ENCODE assay signal across 8 mouse cellular contexts in the genomic region with DNA sequence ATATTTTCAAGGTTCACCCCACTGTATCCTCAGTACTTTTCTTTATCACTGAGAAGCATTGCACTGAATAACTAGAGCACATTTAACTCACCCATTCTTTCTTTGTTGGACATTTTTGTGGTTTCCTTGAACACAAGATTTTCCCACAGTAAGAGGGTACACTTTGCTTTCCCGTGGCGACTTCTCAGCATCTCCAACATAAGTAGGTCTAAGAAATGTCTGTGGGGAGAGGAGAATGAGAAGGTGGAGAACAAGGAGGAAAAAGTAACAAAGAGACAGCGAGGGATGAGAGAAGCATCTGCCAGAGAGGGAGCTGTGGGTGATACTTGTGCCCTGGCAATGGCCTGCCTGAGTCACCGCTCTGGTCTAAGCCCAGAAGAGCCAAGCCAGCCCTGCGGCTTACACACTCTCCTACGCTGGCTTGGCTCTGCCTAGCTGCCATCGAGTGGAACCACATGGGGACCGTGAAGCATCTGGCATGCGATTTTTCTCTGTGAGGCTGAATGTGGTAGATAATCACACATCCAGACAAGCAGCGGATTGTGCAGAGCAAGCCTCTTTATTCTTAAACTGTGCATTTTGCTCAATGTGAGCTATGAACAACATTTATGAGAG.
DNase-seq lines count a peak whose midpoint lies in the region; ATAC-seq lines count a peak whose summit lies in the region.

No protein-coding gene starts in this region.

- no peak overlapping the region for H3K9ac ChIP-seq in embryonic facial prominence, embryonic 15.5 days
- H3K9ac ChIP-seq in hindbrain, embryonic 14.5 days, result no peak overlapping the region

- ATAC-seq in embryonic facial prominence, embryonic 15.5 days (ENCODE audit: insufficient number of reproducible peaks, low FRiP score, low TSS enrichment, low read depth), result peak; percentile 92
- no peak for ATAC-seq in hindbrain, embryonic 14.5 days (ENCODE audit: low FRiP score)

- H3K4me3 ChIP-seq in embryonic facial prominence, embryonic 15.5 days (replicated peaks), result no peak overlapping the region
- H3K4me3 ChIP-seq in hindbrain, embryonic 14.5 days (replicated peaks; ENCODE audit: low read length), result no peak overlapping the region

- no peaks in the 10 kb centered on the region for H3K27me3 ChIP-seq in embryonic facial prominence, embryonic 15.5 days
- no peaks in the 10 kb centered on the region for H3K27me3 ChIP-seq in hindbrain, embryonic 14.5 days (ENCODE audit: control insufficient read depth, insufficient read depth, low read length)

- H3K36me3 ChIP-seq in embryonic facial prominence, embryonic 15.5 days, result no peaks in the 10 kb centered on the region
- no peaks in the 10 kb centered on the region for H3K36me3 ChIP-seq in hindbrain, embryonic 14.5 days (replicated peaks; ENCODE audit: control insufficient read depth, insufficient read depth)

- H3K27ac ChIP-seq in embryonic facial prominence, embryonic 15.5 days (replicated peaks), result peak overlapping the region; percentile 71
- H3K27ac ChIP-seq in hindbrain, embryonic 14.5 days, result no peak overlapping the region

- H3K4me1 ChIP-seq in embryonic facial prominence, embryonic 15.5 days, result peaks cover 19% of the 10 kb centered on the region
- no peaks in the 10 kb centered on the region for H3K4me1 ChIP-seq in hindbrain, embryonic 14.5 days (replicated peaks; ENCODE audit: control insufficient read depth, insufficient read depth, low read length)

- DNase-seq in ovary, adult 18-20 months (ENCODE audit: low spot score), result peak; percentile 65
- DNase-seq in ovary, postnatal 10 days (ENCODE audit: low spot score), result no peak
- peak; percentile 88 for DNase-seq in layer of hippocampus, adult 9-11 months
- DNase-seq in lung, postnatal 36 days, result peak; percentile 77
- no peak for DNase-seq in spleen, postnatal 36 days (ENCODE audit: low spot score in 2 of 2)
- DNase-seq in hindbrain, embryonic 14.5 days (ENCODE audit: low spot score), result no peak
- no peak for DNase-seq in spleen, adult 18-20 months

- H3K9me3 ChIP-seq in embryonic facial prominence, embryonic 15.5 days (replicated peaks), result no peaks in the 10 kb centered on the region
- H3K9me3 ChIP-seq in hindbrain, embryonic 14.5 days (ENCODE audit: control insufficient read depth, low read length), result no peaks in the 10 kb centered on the region

- 0 out of 2 replicates have a peak overlapping the region, but pooled peaks have one; percentile 4 for H3K4me2 ChIP-seq in embryonic facial prominence, embryonic 15.5 days (replicated peaks)
- H3K4me2 ChIP-seq in hindbrain, embryonic 14.5 days (replicated peaks), result no peak overlapping the region

- 36% methylated on average over 10 of the region's 10 CpGs for WGBS in embryonic facial prominence, embryonic 15.5 days
- 79% methylated on average over 10 of the region's 10 CpGs for WGBS in hindbrain, embryonic 14.5 days

Comparison
In these comparisons a context has a peak if more than half of its experiments do, and no peak if none do; other contexts are left out.
1. DNase-seq: peak in ovary, adult 18-20 months (single experiment), layer of hippocampus, adult 9-11 months (single experiment) and lung, postnatal 36 days (single experiment); none in ovary, postnatal 10 days (single experiment), spleen, postnatal 36 days (0 of 2), hindbrain, embryonic 14.5 days (single experiment) and spleen, adult 18-20 months (0 of 2).